Mouse (Mus musculus) kidney, adult 8-10 months (tissue): ENCODE measurements around the gene Mapk6.
"Not testable (repeated sequence)": the region's sequence is repeated elsewhere in the genome, so short reads cannot be mapped to it uniquely, and the experiment has no call there.

Source experiments
- DNase-seq, 2 experiments: peaks; one replicate each; pipeline ENCODE4 v3.0.0; 2022

Gene Mapk6

DNA sequence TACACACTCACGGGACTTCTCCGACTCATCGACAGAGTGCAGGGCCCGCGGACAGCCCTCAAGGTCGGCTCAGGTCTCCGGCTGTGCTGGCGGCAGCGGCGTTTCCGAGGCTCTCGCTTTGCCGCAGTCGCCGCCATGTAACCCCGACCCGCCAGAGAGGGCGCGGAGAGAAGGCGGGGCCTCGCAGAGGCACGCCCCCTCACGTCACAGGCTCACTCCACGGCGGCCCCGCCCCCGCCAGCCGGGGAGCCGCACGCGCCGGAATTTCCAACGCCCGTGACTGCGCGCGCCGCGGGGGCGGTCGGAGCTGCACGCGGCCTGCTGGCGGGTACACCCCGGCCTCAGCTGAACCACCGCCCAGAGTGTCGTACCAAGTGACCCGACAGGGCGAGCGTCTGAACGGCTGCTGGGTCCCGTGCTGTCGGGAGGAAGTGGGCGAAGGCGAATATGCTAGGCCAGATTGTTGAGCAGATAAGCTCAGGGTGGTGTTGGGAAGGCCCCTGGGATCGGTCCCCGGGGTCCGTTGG, at the start of gene Mapk6:
Gene Mapk6 (minus strand): TSS at position 154 of the 527 bp plus-strand sequence.
- DNase-seq = peak; percentile 95 to 97

GRCm38 (mm10) chr9:75455684-75456083, 45.9 kb upstream of the Mapk6 start:
- DNase-seq = no peak

DNA sequence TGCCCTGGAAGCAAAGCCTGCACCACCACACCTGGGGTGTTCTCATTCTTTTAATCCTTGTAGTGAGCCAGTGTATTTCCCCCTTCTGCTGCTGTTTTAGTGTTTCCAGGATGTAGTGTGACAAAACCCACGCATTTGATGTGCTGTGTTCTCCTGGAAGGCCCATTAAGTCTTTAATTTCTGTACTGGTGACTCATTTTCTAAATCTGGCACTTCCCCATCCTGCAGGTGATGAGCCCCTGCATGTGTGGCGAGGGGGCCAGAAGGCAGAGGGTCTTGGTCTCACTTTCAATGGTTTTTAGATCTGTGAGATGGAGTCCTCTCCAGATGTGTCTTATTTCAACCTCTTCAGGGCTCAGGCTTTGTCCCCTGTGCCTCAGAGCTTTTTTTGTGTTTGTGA, 44.2 kb upstream of the Mapk6 start:
- no peak for DNase-seq

GRCm38 (mm10) chr9:75448021-75448420, 38.2 kb upstream of the Mapk6 start:
- no peak for DNase-seq

GRCm38 (mm10) chr9:75446574-75446973, 36.8 kb upstream of the Mapk6 start:
- not testable (repeated sequence) for DNase-seq

GRCm38 (mm10) chr9:75444981-75445380, 35.2 kb upstream of the Mapk6 start:
- no peak for DNase-seq

GRCm38 (mm10) chr9:75441691-75442131, 31.9 kb upstream of the Mapk6 start:
- no peak for DNase-seq

DNA sequence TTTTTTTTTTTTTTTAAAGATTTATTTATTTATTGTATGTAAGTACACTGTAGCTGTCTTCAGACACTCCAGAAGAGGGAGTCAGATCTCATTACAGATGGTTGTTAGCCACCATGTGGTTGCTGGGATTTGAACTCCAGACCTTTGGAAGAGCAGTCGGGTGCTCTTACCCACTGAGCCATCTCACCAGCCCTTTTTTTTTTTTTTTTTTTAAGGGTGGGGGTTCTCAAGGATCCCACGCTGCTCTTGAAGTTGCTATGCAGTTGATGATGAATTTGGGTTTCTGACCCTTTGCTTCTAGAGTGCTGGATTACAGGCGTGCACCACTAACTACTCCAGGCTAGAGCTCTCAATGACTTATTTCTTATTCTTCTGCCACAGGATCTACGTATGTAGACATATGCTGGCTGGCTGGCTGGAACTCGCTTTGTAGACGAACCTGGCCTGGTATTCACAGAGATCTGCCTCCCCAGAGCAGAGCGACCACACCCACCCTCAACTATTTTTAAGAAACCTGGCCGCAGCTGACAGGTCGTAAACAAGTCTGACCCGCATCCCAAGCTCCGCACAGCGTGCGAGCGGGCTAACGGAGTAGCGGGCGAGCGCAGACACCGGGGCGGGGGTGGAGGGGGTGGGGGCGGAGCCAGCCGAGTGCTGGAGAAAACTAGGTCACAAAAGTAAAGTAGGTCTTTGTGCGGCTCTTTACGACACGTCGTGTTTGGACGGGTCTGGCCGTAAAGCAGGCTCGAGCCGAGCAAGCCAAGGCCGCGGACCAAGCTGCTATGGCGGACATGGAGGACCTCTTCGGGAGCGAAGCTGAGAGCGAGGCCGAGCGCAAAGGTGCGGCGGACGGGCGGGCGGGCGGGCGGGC, 31.2 kb upstream of the Mapk6 start, which contains the start of gene Leo1:
Gene Leo1 (plus strand): TSS at position 729 of the 871 bp plus-strand sequence.
- DNase-seq = peak; percentile 92

- DNase-seq = peak in 1 of 2 experiments; percentile 57
Measured at GRCm38 (mm10) chr9:75437653-75438385, 28.0 kb upstream of the Mapk6 start.

GRCm38 (mm10) chr9:75435918-75436317, 26.1 kb upstream of the Mapk6 start:
- peak; percentile 78 to 89 for DNase-seq

DNA sequence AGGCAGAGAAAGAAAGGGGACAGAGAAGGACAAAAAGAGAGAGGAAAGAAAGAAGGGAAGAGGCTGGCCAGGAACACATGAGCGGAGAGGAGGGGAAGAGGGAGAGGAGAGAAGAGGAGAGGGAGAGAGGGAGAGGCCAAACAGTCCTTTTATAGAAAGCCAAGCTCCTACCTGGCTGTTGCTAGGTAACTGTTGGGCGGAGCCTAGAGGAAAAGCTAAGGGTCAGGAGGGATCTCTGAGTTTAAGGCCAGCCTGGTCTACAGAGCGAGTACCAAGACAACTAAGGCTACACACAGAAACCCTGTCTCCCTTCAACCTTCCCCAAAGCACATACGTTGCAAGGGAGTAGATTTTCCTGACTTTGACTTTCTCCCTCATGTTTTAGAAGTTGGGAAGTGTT, 25.5 kb upstream of the Mapk6 start:
- DNase-seq = no peak

- no peak for DNase-seq
Measured at GRCm38 (mm10) chr9:75434872-75435271, 25.1 kb upstream of the Mapk6 start.

DNA sequence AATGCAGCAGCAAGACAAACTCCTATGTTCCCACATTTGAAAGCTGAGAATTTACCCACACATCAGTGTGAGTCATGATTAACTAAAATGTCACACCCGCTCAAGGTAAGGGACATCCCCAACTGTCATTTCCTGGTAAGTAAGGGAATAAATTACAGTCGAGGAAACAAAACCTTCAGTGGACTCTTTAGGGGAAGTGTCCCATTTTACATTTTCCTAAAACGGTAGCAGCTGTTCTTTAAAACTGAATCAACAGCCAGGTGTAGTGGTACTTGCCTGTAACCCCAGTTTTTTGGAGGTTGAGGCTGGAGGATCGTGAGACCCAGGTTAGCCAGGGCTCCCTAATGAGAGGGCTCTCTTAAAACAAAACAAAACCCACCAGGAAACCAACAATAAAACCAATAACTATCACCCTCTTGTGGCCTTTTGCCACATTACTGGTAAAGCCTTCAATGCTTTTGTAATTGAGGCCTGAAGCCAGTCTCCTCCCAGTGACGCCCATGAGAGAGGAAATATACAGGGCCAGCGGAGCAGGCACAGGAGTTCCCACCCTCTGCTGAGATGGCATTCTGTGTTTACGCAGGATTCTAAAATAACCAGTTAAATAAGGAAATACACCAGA, 24.5 kb upstream of the Mapk6 start:
- DNase-seq = peak; percentile 44 to 55

DNA sequence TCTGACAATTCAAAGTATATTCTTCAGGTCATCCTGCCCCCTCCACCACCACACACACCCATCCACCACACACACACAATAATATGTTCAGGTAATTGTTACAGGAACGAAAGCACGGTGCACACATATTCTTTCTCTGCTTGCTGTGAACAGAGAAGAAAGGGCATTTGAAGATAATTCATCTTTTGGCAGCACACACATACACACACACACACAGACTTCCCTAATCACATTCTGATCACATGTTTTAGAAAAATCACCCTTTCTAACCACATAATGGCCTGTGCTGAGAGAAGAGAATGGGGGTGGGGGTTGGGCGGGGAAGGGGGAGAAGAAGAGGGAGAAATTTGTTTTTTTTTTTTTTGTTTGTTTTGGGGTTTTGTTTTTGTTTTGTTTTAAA, 22.9 kb upstream of the Mapk6 start:
- no peak for DNase-seq

DNA sequence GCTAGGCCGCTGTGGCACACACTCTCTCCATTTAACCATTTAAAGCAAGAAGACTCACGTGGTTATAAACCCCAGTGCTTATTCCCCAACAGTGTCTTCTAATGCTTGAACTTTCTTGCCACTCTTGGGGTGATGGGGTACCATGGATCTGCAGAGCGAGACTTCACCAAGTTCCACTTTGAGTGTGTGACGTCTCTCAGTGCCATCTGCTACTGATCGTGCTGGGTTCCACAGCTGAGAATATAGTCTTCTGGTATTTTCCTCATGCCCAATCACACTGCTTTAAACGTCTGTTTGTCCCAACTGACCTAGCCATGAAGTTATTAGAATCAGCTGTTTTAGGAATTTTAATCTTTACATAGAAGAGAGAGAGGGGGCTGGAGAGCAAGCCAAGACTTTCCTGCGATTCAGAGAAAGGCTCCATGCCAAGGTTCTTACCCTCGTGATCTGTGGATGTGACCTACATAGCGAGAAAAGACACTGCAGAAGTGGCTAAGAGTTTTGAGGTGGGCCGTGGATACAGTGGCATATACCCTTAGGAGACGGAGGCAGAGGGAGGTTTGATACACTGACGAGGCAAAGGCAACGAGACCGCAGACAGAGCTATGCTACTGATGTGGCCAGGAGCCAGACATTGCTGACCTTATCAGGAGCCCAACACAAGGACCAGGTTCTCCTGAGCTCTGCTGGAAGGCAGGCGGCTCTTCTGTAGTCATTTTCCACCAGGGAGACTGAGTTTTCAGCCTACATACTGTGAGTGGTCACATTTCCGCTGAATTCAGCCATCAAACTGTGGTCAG, 21.2 kb upstream of the Mapk6 start:
- DNase-seq = no peak

DNA sequence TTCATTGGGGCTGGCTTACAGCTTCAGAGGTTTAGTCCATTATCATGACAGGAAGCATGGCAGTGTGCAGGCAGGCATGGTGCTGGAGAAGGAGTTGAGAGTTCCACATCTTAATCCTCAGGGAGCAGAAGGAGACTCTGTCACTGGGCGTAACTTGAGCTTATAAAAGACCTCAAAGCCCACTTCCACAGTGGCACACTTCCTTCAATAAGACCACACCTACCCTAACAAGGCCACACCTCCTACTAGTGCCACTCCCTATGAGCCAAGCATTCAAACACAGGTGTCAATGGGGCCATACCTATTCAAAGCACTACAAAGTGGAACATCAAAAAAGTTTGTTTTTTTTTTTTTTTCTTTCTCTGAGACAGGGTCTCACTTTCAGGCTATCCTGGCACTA, 19.9 kb upstream of the Mapk6 start:
- no peak for DNase-seq

- no peak for DNase-seq
Measured at GRCm38 (mm10) chr9:75429040-75429439, 19.2 kb upstream of the Mapk6 start.

DNA sequence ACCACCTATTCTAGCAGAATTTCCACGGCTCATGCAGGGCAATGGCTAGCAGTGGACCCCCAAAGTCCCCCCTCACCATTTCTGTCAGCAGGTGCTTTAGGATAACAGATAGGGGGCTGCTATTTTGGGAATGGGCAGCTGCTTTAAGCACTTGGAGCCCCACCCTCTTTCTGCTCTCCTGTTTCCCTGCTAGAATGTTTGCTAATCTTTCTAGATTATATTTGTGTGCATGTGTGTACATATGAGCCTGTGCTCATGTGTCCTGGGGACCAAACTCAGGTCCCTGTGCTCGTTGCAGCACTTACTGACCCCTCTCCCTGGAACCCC, 18.4 kb upstream of the Mapk6 start:
- no peak for DNase-seq

- no peak for DNase-seq
Measured at GRCm38 (mm10) chr9:75427366-75428273, 17.8 kb upstream of the Mapk6 start.

DNA sequence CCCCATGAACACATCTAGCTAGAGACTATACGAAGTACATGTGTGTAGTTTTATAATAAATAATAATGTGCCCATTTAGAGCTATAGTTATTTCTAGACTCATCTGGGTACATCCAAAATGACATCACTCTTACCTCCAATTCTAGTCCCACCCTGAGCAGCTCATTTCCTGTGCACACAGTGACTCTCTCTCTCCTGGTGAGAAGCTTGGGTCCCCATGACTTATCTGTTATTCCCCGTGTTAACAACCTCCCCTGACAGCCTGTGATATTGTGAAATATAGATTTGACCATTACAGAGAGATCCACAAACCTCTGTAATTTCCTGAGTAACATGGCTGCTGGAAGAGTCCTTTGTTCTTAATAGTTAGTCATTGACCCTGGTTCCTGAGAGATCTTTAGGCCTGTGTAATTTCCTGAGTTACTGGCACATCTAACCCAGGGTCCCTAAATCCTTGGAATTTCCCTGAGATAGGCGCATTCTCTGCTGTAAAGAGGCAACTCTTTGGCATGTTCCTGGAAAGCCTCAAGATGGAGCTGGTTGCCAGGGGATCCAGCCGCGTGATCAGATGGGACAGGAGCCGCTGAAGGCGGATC, 16.1 kb upstream of the Mapk6 start:
- no peak for DNase-seq
